Mouse (Mus musculus): ENCODE results near the gene Olfr1082.
"Not testable (repeated sequence)": the region's sequence is repeated elsewhere in the genome, so short reads cannot be mapped to it uniquely, and the experiment has no call there.

Olfr1082 gene

DNA sequence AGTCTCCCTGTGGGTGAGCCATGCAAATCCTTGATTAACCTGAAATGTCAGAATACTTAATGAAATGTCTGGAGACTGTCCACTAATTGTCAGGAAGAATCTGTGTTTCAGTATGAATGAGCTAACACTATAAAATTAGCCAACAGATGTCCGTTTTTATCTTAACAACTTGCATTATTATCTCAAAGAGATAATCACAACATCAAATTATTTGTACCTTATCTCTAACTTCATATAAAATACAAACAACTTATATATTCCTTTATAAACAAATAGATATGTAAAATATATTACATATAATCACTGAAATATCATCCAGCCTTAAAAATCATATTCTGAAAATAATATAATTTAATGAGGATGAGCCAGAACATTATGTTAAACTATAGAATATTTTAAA is at the start of gene Olfr1082:
Olfr1082 (minus strand) TSS at position 101 of the 400 bp plus-strand sequence.
- not testable (repeated sequence) for DNase-seq (ENCODE audit: low read depth, low spot score)

DNA sequence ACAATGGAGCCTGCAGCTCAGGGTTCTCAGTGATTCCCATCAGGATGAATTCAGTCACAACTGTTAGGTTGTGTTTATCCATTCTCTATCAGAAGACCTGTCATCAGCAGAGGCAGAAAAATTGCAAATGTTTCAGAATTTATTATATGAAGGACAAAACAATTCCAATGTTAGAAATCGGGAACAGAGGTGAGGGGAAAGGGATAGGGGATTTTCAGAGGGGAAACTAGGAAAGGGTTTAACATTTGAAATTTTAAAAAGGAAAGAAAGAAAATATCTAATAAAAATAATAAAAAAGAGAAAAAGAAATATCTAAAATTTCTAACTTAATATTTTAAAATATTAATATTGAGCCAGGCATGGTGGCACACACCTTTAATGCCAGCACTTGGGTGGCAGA is 40.9 kb upstream of the Olfr1082 start, which contains the start of gene Olfr1084:
Olfr1084 (minus strand) TSS at position 101 of the 400 bp plus-strand sequence.
- DNase-seq (ENCODE audit: low read depth, low spot score), result not testable (repeated sequence)

DNA sequence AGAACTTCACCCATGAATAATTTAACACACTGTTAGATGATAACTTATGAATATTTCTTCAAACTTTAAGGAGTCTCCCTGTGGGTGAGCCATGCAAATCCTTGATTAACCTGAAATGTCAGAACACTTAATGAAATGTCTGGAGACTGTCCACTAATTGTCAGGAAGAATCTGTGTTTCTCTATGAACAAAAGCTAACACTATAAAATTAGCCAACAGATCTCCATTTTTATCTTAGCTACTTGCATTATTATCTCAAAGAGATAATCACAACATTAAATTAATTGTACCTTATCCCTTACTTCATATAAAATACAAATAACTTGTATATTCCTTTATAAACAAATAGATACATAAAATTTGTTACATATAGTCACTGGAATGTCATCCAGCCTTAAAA is 40.6 kb downstream of the Olfr1082 start, which contains the start of gene Olfr1080:
Olfr1080 (minus strand) TSS at position 101 of the 400 bp plus-strand sequence.
- DNase-seq (ENCODE audit: low read depth, low spot score), result not testable (repeated sequence)
